Mouse (Mus musculus): ENCODE data around the gene Rnls. TPM values are rescaled to one million over a fixed set of nuclear protein-coding genes. Genes with fewer than 3 reads are reported as not detected.

Gene Rnls
- polyA plus RNA-seq, 1 experiment: 0.34 TPM

GRCm38 (mm10) chr19:33223766-33224165 lies 168.3 kb downstream of the Rnls start:
- Histone ChIP-seq H3K4me1 (ENCODE audit: control insufficient read depth, insufficient read depth, insufficient read length) (peaks cover 29% of the 10 kb centered on the region; the same call in 1 of the 2 replicates), H3K27me3 (ENCODE audit: control insufficient read depth, insufficient read depth, low read length) (no peaks in the 10 kb centered on the region), H3K4me3 (ENCODE audit: extremely low read depth, insufficient read depth, insufficient read length) (no peak overlapping the region), H3K27ac (ENCODE audit: insufficient read depth, low read length) (peak overlapping the region; percentile 77), H3K36me3 (ENCODE audit: control insufficient read depth, insufficient read depth, low read length) (no peaks in the 10 kb centered on the region)
- TF ChIP-seq POLR2A (IDR thresholded peaks at IDR 0.05; ENCODE audit: low read depth, low read length): no peak
- TF ChIP-seq CTCF (IDR thresholded peaks at IDR 0.05; ENCODE audit: extremely low read depth, insufficient read depth, insufficient read length, insufficient replicate concordance): no peak
- WGBS: 28% methylated on average over 5 of the region's 5 CpGs
- no peak for DNase-seq (ENCODE audit: low read depth in 1 of 2, low spot score in 2 of 2)

GRCm38 (mm10) chr19:33223276-33223675 lies 168.8 kb downstream of the Rnls start:
- TF ChIP-seq CTCF (IDR thresholded peaks at IDR 0.05; ENCODE audit: extremely low read depth, insufficient read depth, insufficient read length, insufficient replicate concordance) (no peak), POLR2A (IDR thresholded peaks at IDR 0.05; ENCODE audit: low read depth, low read length) (no peak)
- DNase-seq (ENCODE audit: low read depth in 1 of 2, low spot score in 2 of 2): peak in 1 of 2 experiments; percentile 14
- Histone ChIP-seq H3K4me3 (ENCODE audit: extremely low read depth, insufficient read depth, insufficient read length) (no peak overlapping the region), H3K36me3 (ENCODE audit: control insufficient read depth, insufficient read depth, low read length) (no peaks in the 10 kb centered on the region), H3K4me1 (ENCODE audit: control insufficient read depth, insufficient read depth, insufficient read length) (peaks cover 29% of the 10 kb centered on the region; the same call in 1 of the 2 replicates), H3K27me3 (ENCODE audit: control insufficient read depth, insufficient read depth, low read length) (no peaks in the 10 kb centered on the region), H3K27ac (ENCODE audit: insufficient read depth, low read length) (peak overlapping the region; percentile 77)
- 31% methylated on average over 6 of the region's 6 CpGs for WGBS

DNA sequence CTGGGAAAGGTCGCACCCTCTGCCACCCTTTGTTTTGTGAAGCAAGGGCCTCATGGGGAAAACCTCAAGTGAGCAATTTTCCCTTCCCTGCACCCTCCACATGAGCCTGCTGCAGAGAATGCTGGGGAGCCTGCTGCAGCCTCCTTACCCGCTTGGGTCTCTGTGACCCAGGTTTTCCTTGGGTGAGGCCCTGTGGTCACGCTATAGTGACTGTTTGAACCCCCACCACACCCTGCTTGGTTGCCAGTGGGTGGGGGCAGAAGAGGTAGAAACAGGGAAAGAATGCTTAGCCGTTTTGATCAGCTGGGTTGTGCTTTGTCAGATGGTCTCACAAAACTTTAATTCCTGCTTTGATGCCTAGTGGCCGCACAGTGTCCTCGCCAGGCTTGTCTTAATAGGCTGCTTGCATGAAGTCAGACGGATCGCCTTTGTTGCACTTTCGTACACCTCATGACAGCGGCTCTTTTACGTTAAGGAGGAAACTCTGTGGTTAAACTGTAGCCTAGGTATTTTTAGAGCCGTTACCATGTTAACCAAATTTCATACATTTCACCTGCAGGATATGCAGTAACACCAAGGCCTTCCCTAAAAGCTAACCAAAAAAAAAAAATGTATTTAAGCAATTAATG lies 169.4 kb downstream of the Rnls start:
- WGBS: 11% methylated on average over 12 of the region's 12 CpGs
- Histone ChIP-seq H3K36me3 (ENCODE audit: control insufficient read depth, insufficient read depth, low read length) (no peaks in the 10 kb centered on the region), H3K4me3 (ENCODE audit: extremely low read depth, insufficient read depth, insufficient read length) (peak overlapping the region; percentile 19; the same call in 1 of the 2 replicates), H3K27me3 (ENCODE audit: control insufficient read depth, insufficient read depth, low read length) (no peaks in the 10 kb centered on the region), H3K4me1 (ENCODE audit: control insufficient read depth, insufficient read depth, insufficient read length) (peaks cover 29% of the 10 kb centered on the region; the same call in 1 of the 2 replicates), H3K27ac (ENCODE audit: insufficient read depth, low read length) (peak overlapping the region; percentile 91)
- DNase-seq (ENCODE audit: low read depth in 1 of 2, low spot score in 2 of 2): peak; percentile 58 to 87
- TF ChIP-seq POLR2A (IDR thresholded peaks at IDR 0.05; ENCODE audit: low read depth, low read length) (no peak), CTCF (IDR thresholded peaks at IDR 0.05; ENCODE audit: extremely low read depth, insufficient read depth, insufficient read length, insufficient replicate concordance) (no peak)

DNA sequence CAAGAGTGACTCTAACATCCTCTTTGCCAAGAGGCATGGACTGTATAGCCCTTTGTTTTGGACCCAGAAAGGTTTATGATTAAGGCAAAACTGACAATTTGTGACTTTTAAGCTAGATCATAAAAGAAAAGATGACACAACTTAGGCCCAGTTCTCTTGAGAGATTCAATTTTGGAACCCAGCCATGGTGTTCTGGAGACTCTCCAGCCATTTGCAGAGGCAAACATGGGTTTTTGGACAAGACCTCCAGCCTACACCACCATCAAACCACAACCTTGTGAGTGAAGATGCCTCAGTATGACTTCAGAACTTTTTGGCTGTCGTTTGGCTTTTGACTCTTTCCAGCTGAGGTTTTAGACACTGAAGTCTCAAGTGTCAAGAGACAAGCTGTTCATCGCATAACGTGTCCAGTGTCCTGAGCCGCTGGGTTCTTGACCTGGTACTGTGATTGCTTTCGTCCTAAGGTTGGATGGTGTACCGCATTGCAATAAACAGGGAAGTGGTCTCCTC lies 174.2 kb downstream of the Rnls start:
- peaks cover 9% of the 10 kb centered on the region; the same call in 1 of the 2 replicates for H3K4me1 ChIP-seq (ENCODE audit: control insufficient read depth, insufficient read depth, insufficient read length)
- DNase-seq (ENCODE audit: low read depth in 1 of 2, low spot score in 2 of 2): no peak
- H3K27me3 ChIP-seq (ENCODE audit: control insufficient read depth, insufficient read depth, low read length): no peaks in the 10 kb centered on the region
- 80% methylated on average over 6 of the region's 6 CpGs for WGBS
- H3K36me3 ChIP-seq (ENCODE audit: control insufficient read depth, insufficient read depth, low read length): no peaks in the 10 kb centered on the region
- TF ChIP-seq POLR2A (IDR thresholded peaks at IDR 0.05; ENCODE audit: low read depth, low read length) (no peak), CTCF (IDR thresholded peaks at IDR 0.05; ENCODE audit: extremely low read depth, insufficient read depth, insufficient read length, insufficient replicate concordance) (no peak)
- H3K27ac ChIP-seq (ENCODE audit: insufficient read depth, low read length): no peak overlapping the region
- no peak overlapping the region for H3K4me3 ChIP-seq (ENCODE audit: extremely low read depth, insufficient read depth, insufficient read length)

DNA sequence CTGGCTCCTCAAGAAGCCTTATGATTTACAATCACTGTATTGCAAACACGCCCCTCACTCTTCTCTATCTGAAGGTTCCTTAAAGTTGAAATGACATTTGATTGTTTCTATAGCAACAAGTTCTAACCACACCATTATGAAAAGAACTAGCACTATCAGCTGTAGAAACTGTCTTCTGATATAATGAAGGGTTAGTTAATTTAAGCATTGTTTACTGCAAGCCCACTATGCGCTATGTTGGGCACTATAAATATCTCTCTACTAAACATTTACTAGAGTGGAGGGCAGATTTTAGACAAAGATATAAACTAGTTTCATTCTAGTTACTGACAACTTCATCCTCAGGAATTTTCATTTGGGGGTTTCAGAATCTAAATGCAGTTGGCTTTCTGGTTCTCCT lies 182.4 kb downstream of the Rnls start:
- no peak for TF ChIP-seq POLR2A (IDR thresholded peaks at IDR 0.05; ENCODE audit: low read depth, low read length)
- no peak overlapping the region; the same call in 1 of the 2 replicates for H3K4me3 ChIP-seq (ENCODE audit: extremely low read depth, insufficient read depth, insufficient read length)
- no peaks in the 10 kb centered on the region for H3K36me3 ChIP-seq (ENCODE audit: control insufficient read depth, insufficient read depth, low read length)
- H3K27me3 ChIP-seq (ENCODE audit: control insufficient read depth, insufficient read depth, low read length): no peaks in the 10 kb centered on the region
- 79% methylated on average over 2 of the region's 2 CpGs for WGBS
- no peaks in the 10 kb centered on the region for H3K4me1 ChIP-seq (ENCODE audit: control insufficient read depth, insufficient read depth, insufficient read length)
- no peak for DNase-seq (ENCODE audit: low read depth in 1 of 2, low spot score in 2 of 2)
- H3K27ac ChIP-seq (ENCODE audit: insufficient read depth, low read length): no peak overlapping the region

- no peaks in the 10 kb centered on the region for H3K27me3 ChIP-seq (ENCODE audit: control insufficient read depth, insufficient read depth, low read length)
- 75% methylated on average over 1 of the region's 1 CpGs for WGBS
Measured at GRCm38 (mm10) chr19:33207991-33208390, 184.1 kb downstream of the Rnls start.

DNA sequence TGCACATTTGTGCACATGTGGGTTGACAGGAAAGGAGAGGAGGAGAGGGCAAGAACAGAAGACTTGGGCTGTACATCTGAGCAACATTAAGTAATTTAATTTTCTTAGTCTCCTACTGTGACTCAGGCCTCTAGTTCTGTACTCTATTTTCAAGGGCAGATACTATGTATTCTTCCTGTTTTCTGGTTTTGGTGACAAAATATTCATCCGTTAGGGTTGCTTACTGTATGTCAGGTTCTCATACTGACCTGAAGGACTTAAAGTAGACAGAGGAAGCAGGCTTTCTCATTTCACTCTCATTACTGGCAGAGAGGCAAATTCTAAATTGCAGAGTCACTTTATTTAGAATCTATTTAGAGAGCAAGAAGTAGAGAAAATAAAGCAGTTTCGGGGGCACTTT lies 186.7 kb downstream of the Rnls start:
- DNase-seq (ENCODE audit: low read depth in 1 of 2, low spot score in 2 of 2): no peak
- 48% methylated on average over 2 of the region's 2 CpGs for WGBS
- H3K4me3 ChIP-seq (ENCODE audit: extremely low read depth, insufficient read depth, insufficient read length): no peak overlapping the region
- H3K27me3 ChIP-seq (ENCODE audit: control insufficient read depth, insufficient read depth, low read length): no peaks in the 10 kb centered on the region
- H3K36me3 ChIP-seq (ENCODE audit: control insufficient read depth, insufficient read depth, low read length): no peaks in the 10 kb centered on the region
- no peak overlapping the region for H3K27ac ChIP-seq (ENCODE audit: insufficient read depth, low read length)
- H3K4me1 ChIP-seq (ENCODE audit: control insufficient read depth, insufficient read depth, insufficient read length): no peaks in the 10 kb centered on the region
- TF ChIP-seq CTCF (IDR thresholded peaks at IDR 0.05; ENCODE audit: extremely low read depth, insufficient read depth, insufficient read length, insufficient replicate concordance) (no peak), POLR2A (IDR thresholded peaks at IDR 0.05; ENCODE audit: low read depth, low read length) (no peak)

More at GRCm38 (mm10) chr19:33207991-33208390, 184.1 kb downstream of the Rnls start:
- no peak for DNase-seq (ENCODE audit: low read depth in 1 of 2, low spot score in 2 of 2)
- no peaks in the 10 kb centered on the region for H3K4me1 ChIP-seq (ENCODE audit: control insufficient read depth, insufficient read depth, insufficient read length)
- no peak for TF ChIP-seq POLR2A (IDR thresholded peaks at IDR 0.05; ENCODE audit: low read depth, low read length)
- no peak for TF ChIP-seq CTCF (IDR thresholded peaks at IDR 0.05; ENCODE audit: extremely low read depth, insufficient read depth, insufficient read length, insufficient replicate concordance)
- H3K36me3 ChIP-seq (ENCODE audit: control insufficient read depth, insufficient read depth, low read length): no peaks in the 10 kb centered on the region
- no peak overlapping the region for H3K4me3 ChIP-seq (ENCODE audit: extremely low read depth, insufficient read depth, insufficient read length)
- no peak overlapping the region for H3K27ac ChIP-seq (ENCODE audit: insufficient read depth, low read length)

All from spleen, adult 2 months (tissue).